Mouse (Mus musculus): ENCODE measurements around the gene Tmem201.

GRCm38 (mm10) chr4:149710510-149710909 lies 27.3 kb downstream of the Tmem201 start:
- TF ChIP-seq POLR2A (IDR thresholded peaks at IDR 0.05; ENCODE audit: extremely low read depth, insufficient read depth, low read length): no peak
- peak; percentile 56; the same call in 1 of the 2 replicates for TF ChIP-seq CTCF (IDR thresholded peaks at IDR 0.05; ENCODE audit: low read depth, low read length)
